Mouse (Mus musculus): ENCODE results near the gene Ren1.

Ren1 gene

DNA sequence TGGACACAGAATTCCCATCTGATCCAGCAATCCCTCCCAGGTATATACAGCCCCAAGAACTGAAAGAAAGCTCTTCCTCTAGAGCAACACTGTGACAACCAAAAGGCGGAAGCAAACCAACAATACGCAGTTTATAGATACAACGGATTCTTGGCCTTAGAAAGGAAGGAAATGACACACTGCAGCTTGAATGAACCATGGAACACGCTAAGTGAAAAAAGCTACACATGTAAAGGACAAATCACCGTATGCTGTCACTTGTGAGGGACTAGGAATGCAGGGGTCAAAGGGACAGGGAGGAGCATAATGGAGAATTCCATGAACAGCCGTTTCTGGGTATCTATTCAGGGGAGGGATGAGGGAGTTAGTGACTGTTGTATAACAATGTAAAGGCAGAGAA is 57.1 kb downstream of the Ren1 start:
- in situ Hi-C loops (cut with MboI, MseI): no loop called here

DNA sequence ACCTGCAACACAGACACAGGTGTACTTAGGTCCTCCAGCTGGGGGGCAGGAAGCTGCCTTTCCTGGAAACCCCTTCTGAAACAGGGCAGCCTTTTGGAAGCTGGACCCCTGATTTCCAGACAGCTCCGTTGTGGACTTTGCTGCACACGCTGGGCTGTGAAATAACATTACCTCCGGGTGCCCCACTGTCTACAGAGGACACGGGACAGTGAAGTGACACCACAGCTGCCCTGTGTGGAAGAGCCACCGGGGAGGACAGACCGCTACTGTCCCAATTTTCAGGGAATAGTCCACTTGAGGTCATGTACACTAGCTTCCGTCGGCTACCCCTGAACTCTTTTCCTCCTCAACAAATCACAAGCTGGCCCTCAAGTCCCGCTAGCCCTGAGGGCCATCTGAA is 58.0 kb downstream of the Ren1 start:
- in situ Hi-C loops (cut with MboI, MseI): no loop called here

DNA sequence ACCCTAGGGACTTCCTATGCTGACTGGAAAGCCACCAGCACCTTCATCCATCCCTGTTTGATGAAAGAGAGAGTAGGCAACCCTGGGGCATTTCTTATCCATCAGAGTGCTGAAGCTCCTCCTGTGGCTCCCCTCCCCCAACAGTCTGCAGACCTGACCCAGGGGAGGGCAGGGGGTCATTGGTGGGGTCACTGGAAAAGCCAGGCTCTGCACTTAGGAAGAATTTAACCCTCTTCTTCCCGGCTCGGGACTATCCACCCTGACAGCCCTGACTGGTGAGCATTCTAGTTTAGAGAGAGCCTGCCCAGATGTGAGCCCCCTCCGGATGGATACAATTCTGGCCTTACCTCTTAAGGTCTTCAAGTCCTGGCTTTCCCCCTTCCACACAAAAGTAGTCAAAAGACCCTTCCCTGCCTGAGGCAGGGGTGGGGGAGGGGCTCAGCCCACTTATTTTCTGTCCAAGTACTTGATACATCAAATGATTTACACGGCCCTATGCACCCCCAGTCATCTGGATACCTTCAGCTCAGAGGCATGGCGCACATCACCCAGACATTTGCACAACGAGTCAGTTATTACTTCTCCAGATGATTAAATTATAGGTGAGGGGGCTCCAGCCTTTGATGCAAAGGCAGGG is 58.7 kb downstream of the Ren1 start:
- in situ Hi-C loops (cut with MboI, MseI): no loop called here

DNA sequence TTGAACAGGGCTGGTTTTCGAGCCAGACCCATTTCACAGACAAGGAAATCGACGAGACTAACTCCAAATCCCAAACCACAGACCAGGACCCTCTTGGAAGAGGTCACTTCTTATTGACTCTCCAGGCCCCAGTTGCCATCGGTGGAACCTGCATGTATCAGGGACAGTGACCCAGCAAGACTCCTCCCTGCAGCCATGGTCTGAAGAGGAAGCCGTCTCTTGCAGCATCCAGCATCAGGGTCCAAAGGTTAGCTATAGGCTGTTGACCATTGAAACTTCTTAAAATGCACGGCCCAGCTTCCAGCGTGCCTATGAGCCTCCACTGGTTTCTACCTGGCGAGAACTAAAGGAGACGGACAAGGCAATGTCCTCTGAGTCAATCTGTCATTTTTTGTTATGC is 59.5 kb downstream of the Ren1 start:
- in situ Hi-C loops (cut with MboI, MseI): no loop called here
